Mouse (Mus musculus) left cerebral cortex, adult 11 months (tissue): Measurements from ENCODE around the gene Selenot.
"Not testable (repeated sequence)": the region's sequence is repeated elsewhere in the genome, so short reads cannot be mapped to it uniquely, and the experiment has no call there.

Experiments used
- DNase-seq: peaks from one replicate; pipeline ENCODE4 v3.0.0; 2022; ENCODE audit warnings: low spot score

The Selenot gene

GRCm38 (mm10) chr3:58576137-58577066, at the start of gene Selenot:
Gene Selenot (plus strand): TSS chr3:58576636.
- peak; percentile 92 for DNase-seq

GRCm38 (mm10) chr3:58536573-58536972, 39.9 kb upstream of the Selenot start:
- no peak for DNase-seq

- no peak for DNase-seq
Measured at GRCm38 (mm10) chr3:58552001-58552811, 24.2 kb upstream of the Selenot start.

GRCm38 (mm10) chr3:58556649-58557048, 19.8 kb upstream of the Selenot start:
- DNase-seq: no peak

GRCm38 (mm10) chr3:58559887-58560286, 16.5 kb upstream of the Selenot start:
- no peak for DNase-seq

GRCm38 (mm10) chr3:58561437-58561836, 15.0 kb upstream of the Selenot start:
- no peak for DNase-seq

- no peak for DNase-seq
Measured at GRCm38 (mm10) chr3:58570821-58571220, 5.6 kb upstream of the Selenot start.

GRCm38 (mm10) chr3:58577067-58577503, 649 bp downstream of the Selenot start:
- peak; percentile 16 for DNase-seq

- no peak for DNase-seq
Measured at GRCm38 (mm10) chr3:58577506-58578050, 1.1 kb downstream of the Selenot start.

GRCm38 (mm10) chr3:58581530-58581929, 5.1 kb downstream of the Selenot start:
- DNase-seq: no peak

GRCm38 (mm10) chr3:58582297-58582696, 5.9 kb downstream of the Selenot start:
- no peak for DNase-seq

- no peak for DNase-seq
Measured at GRCm38 (mm10) chr3:58582788-58583426, 6.5 kb downstream of the Selenot start.

GRCm38 (mm10) chr3:58590544-58590943, 14.1 kb downstream of the Selenot start:
- DNase-seq: not testable (repeated sequence)

GRCm38 (mm10) chr3:58592666-58593065, 16.2 kb downstream of the Selenot start:
- not testable (repeated sequence) for DNase-seq

- DNase-seq: no peak
Measured at GRCm38 (mm10) chr3:58593623-58594022, 17.2 kb downstream of the Selenot start.

- no peak for DNase-seq
Measured at GRCm38 (mm10) chr3:58608506-58608905, 32.1 kb downstream of the Selenot start.

GRCm38 (mm10) chr3:58609985-58610384, 33.5 kb downstream of the Selenot start:
- no peak for DNase-seq

- DNase-seq: no peak
Measured at GRCm38 (mm10) chr3:58621066-58621465, 44.6 kb downstream of the Selenot start.

- DNase-seq: no peak
Measured at GRCm38 (mm10) chr3:58622665-58623394, 46.4 kb downstream of the Selenot start.

- DNase-seq: no peak
Measured at GRCm38 (mm10) chr3:58624981-58625380, 48.5 kb downstream of the Selenot start.

GRCm38 (mm10) chr3:58631693-58632092, 55.3 kb downstream of the Selenot start:
- DNase-seq: no peak
